Mouse (Mus musculus) embryonic facial prominence, embryonic 12.5 days (tissue): ENCODE results near the gene Krtap5-5. TPM values are rescaled to one million over a fixed set of nuclear protein-coding genes. Genes with fewer than 3 reads are reported as not detected.

Experiments used
- ATAC-seq: fragments of 200-750 bp; cut with Nextera tagmentation; 2 replicates; pipeline ENCODE4 v1.8.0; 2017; ENCODE audit not compliant: insufficient number of reproducible peaks, insufficient read depth, low FRiP score, low TSS enrichment
- H3K27ac ChIP-seq: fragments of 300-500 bp; sonication (generic); 2 replicates; pipeline ENCODE4 v1.5.1; 2016; ENCODE audit warnings: mild to moderate bottlenecking
- H3K27me3 ChIP-seq: fragments of 300-500 bp; sonication (generic); 2 replicates; pipeline ENCODE4 v1.6.1; 2016; ENCODE audit warnings: mild to moderate bottlenecking, moderate library complexity
- H3K36me3 ChIP-seq: fragments of 300-500 bp; sonication (generic); 2 replicates; pipeline ENCODE4 v1.6.1; 2016; ENCODE audit warnings: mild to moderate bottlenecking
- H3K4me1 ChIP-seq: fragments of 300-500 bp; sonication (generic); 2 replicates; pipeline ENCODE4 v1.6.1; 2016
- H3K4me2 ChIP-seq: fragments of 300-500 bp; sonication (generic); replicated peaks from 2 replicates; pipeline ENCODE4 v1.6.1; 2016; ENCODE audit warnings: mild to moderate bottlenecking, moderate library complexity
- H3K4me3 ChIP-seq: fragments of 300-500 bp; sonication (generic); 2 replicates; pipeline ENCODE4 v1.5.1; 2016; ENCODE audit warnings: mild to moderate bottlenecking
- H3K9ac ChIP-seq: fragments of 300-500 bp; sonication (generic); 2 replicates; pipeline ENCODE4 v1.6.1; 2016; ENCODE audit warnings: mild to moderate bottlenecking, moderate library complexity
- H3K9me3 ChIP-seq: fragments of 300-500 bp; sonication (generic); 2 replicates; pipeline ENCODE4 v1.6.1; 2016; ENCODE audit warnings: mild to moderate bottlenecking, moderate library complexity
- WGBS: fragments of 180-500 bp; shearing (Covaris S2); methylation state at CpG from one replicate; pipeline ENCODE4 v1.1.7; 2016; 5-methylcytosine and 5-hydroxymethylcytosine counted together
- polyA plus RNA-seq: library from polyadenylated mRNA; unstranded; fragments of >200 nt; fragmentation: Nextera tagmentation; extraction: Ambion mirVana; gene quantifications from 2 replicates; pipeline ENCODE4 v1.2.1, GENCODE M21; 2016

Krtap5-5 gene
- polyA plus RNA-seq, 1 experiment from 2014 or later, result not detected

DNA sequence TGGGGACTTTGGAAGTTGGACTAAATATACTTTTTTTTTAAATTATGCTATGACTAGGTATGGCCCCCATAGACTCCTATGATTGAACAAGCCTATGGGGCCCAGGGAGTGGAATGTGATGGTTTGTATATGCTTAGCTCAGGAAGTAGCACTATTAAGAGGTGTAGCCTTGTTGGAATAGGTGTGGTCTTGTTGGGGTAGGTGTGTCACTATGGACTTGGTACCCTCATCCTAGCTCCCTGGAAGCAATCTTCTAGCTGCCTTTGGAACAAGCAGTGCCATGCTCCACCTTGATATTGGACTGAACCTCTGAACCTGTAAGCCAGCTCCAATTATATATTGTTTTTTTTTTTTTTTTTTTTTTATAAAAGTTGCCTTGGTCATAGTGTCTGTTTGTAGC is 24.3 kb downstream of the Krtap5-5 start:
- Histone ChIP-seq H3K4me1 (no peaks in the 10 kb centered on the region), H3K27ac (no peak overlapping the region), H3K9me3 (no peaks in the 10 kb centered on the region), H3K9ac (no peak overlapping the region), H3K4me2 (no peak overlapping the region), H3K27me3 (peaks cover 4% of the 10 kb centered on the region; the same call in 1 of the 2 replicates), H3K4me3 (no peak overlapping the region), H3K36me3 (no peaks in the 10 kb centered on the region)
- ATAC-seq, result no peak

DNA sequence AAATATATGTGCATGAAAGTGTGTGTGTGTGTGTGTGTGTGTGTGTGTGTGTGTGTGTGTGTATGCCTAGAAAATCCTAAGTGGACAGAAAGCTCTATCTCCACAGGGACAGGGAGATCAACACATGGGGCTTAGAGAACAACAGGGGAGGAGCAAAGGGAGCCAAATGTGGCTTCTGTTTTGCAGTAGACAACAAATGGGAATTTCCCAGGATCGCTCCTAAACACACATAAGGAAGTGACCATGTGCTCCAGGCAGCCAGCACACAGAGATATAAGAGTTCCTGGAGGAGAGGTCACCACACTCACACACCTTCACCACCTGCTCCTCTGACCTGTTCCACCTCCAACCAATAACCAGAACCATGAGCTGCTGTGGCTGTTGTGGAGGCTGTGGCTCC is 28.7 kb downstream of the Krtap5-5 start, which contains the start of gene Krtap5-3:
TSS of gene Krtap5-3 (plus strand) at position 301 of the 400 bp plus-strand sequence.
- ATAC-seq, result no peak

GRCm38 (mm10) chr7:142198748-142199147 is 31.0 kb downstream of the Krtap5-5 start:
- no peak overlapping the region for H3K4me3 ChIP-seq
- ATAC-seq, result no peak
- 74% methylated on average over 2 of the region's 2 CpGs for WGBS

More for the DNA sequence above, 28.7 kb downstream of the Krtap5-5 start, which contains the start of gene Krtap5-3:
- WGBS, result 59% methylated on average over 1 of the region's 1 CpGs
- H3K4me2 ChIP-seq, result no peak within 1 kb of the TSS
- H3K27ac ChIP-seq, result no peak within 1 kb of the TSS
- no peaks in the 10 kb centered on the region for H3K36me3 ChIP-seq
- H3K4me1 ChIP-seq, result no peaks in the 10 kb centered on the region
- H3K9me3 ChIP-seq, result no peaks in the 10 kb centered on the region
- no peak within 1 kb of the TSS for H3K9ac ChIP-seq
- no peak within 1 kb of the TSS for H3K4me3 ChIP-seq
- peaks cover 4% of the 10 kb centered on the region; the same call in 1 of the 2 replicates for H3K27me3 ChIP-seq

DNA sequence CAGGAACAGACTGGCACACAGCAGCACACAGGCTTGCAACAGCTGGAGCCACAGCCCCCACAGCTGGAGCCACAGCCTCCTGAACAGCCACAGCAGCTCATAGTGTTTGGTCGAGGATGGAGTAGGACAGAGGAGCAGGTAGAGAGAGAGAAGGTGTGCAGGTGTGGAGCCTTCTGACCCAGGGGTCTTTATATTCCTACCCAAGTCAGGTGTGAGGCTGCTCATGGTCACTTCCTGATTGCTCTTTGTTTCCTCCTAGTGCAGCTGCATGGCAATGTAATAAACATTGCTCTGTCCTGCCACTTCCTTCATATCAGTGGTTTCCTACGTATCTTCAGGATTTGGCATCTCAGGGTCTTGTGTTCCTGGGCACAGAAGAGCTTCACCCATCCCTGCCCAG is 39.5 kb downstream of the Krtap5-5 start, which contains the start of gene Gm10153:
TSS of gene Gm10153 (minus strand) at position 101 of the 400 bp plus-strand sequence.
- WGBS, result 55% methylated on average over 2 of the region's 2 CpGs
- H3K4me1 ChIP-seq, result no peaks in the 10 kb centered on the region
- no peak within 1 kb of the TSS for H3K4me2 ChIP-seq
- H3K27ac ChIP-seq, result no peak within 1 kb of the TSS
- H3K9ac ChIP-seq, result no peak within 1 kb of the TSS
- no peak for ATAC-seq
- no peak within 1 kb of the TSS for H3K4me3 ChIP-seq
- 0 out of 2 replicates have a peak, but pooled peaks cover 4% of the 10 kb centered on the region for H3K27me3 ChIP-seq
- no peaks in the 10 kb centered on the region for H3K9me3 ChIP-seq
- H3K36me3 ChIP-seq, result no peaks in the 10 kb centered on the region

More at GRCm38 (mm10) chr7:142198748-142199147, 31.0 kb downstream of the Krtap5-5 start:
- H3K36me3 ChIP-seq, result no peaks in the 10 kb centered on the region
- H3K4me1 ChIP-seq, result no peaks in the 10 kb centered on the region
- no peaks in the 10 kb centered on the region for H3K9me3 ChIP-seq
- H3K4me2 ChIP-seq, result no peak overlapping the region
- H3K27ac ChIP-seq, result no peak overlapping the region
- no peak overlapping the region for H3K9ac ChIP-seq
- peaks cover 4% of the 10 kb centered on the region; the same call in 1 of the 2 replicates for H3K27me3 ChIP-seq

DNA sequence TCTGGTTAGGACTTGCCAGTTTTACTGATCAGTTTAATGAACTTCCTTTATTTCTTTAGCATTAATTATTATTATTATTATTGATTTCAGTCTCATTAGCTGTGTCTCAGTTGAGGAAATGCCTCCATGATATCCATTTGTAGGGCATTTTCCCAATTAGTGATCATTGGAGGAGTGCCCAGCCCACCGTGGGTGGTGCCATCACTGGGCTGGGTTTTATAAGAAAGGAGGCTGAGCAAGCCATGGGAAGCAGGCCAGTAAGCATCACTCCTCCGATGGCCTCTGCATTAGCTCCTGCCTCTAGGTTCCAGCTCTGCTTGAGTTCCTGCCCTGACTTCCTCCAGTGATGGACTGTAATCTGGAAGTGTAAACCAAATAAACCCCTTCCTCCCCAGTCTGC is 41.6 kb downstream of the Krtap5-5 start:
- Histone ChIP-seq H3K27ac (no peak overlapping the region), H3K9ac (no peak overlapping the region), H3K27me3 (0 out of 2 replicates have a peak, but pooled peaks cover 4% of the 10 kb centered on the region), H3K4me3 (no peak overlapping the region), H3K36me3 (no peaks in the 10 kb centered on the region), H3K4me1 (no peaks in the 10 kb centered on the region), H3K4me2 (no peak overlapping the region), H3K9me3 (no peaks in the 10 kb centered on the region)
- 76% methylated on average over 2 of the region's 2 CpGs for WGBS
- ATAC-seq, result no peak

- WGBS, result 67% methylated on average over 1 of the region's 1 CpGs
- no peak for ATAC-seq
Measured at GRCm38 (mm10) chr7:142181021-142181420, 48.8 kb downstream of the Krtap5-5 start.

More at GRCm38 (mm10) chr7:142181021-142181420, 48.8 kb downstream of the Krtap5-5 start:
- Histone ChIP-seq H3K36me3 (no peaks in the 10 kb centered on the region), H3K9ac (no peak overlapping the region), H3K9me3 (no peaks in the 10 kb centered on the region), H3K27me3 (no peaks in the 10 kb centered on the region), H3K4me3 (no peak overlapping the region), H3K27ac (no peak overlapping the region), H3K4me2 (no peak overlapping the region), H3K4me1 (no peaks in the 10 kb centered on the region)

Other genes with a start within 250 kb of the Krtap5-5 start
- gene Mob2, start 168.9 kb downstream of the Krtap5-5 start, polyA plus RNA-seq, result 56.8 and 60.8 TPM in 2 replicates
- gene Dusp8, start 134.1 kb downstream of the Krtap5-5 start, polyA plus RNA-seq, result 4.9 and 7.0 TPM in 2 replicates
- not detected in 2 replicates for gene Gm45618, start 109.2 kb downstream of the Krtap5-5 start, polyA plus RNA-seq
- gene Gm39115, start 93.9 kb downstream of the Krtap5-5 start, polyA plus RNA-seq, result not detected in 2 replicates
- gene Gm45337, start 85.4 kb downstream of the Krtap5-5 start, polyA plus RNA-seq, result not detected in 2 replicates
- gene Gm29735, start 72.9 kb downstream of the Krtap5-5 start, polyA plus RNA-seq, result not detected in 2 replicates
- gene Gm4553, start 64.2 kb downstream of the Krtap5-5 start, polyA plus RNA-seq, result not detected in 2 replicates
- gene Krtap5-2, start 54.0 kb downstream of the Krtap5-5 start, polyA plus RNA-seq, result not detected in 2 replicates
- not detected in 2 replicates for gene Gm10153, start 39.6 kb downstream of the Krtap5-5 start, polyA plus RNA-seq
- not detected in 2 replicates for gene Krtap5-3, start 28.6 kb downstream of the Krtap5-5 start, polyA plus RNA-seq
- gene Gm7579, start 18.1 kb downstream of the Krtap5-5 start, polyA plus RNA-seq, result not detected in 2 replicates
- gene Gm40460, start 11.1 kb upstream of the Krtap5-5 start, polyA plus RNA-seq, result not detected in 2 replicates
- not detected in 2 replicates for gene Gm2431, start 28.4 kb upstream of the Krtap5-5 start, polyA plus RNA-seq
- gene Gm4559, start 44.4 kb upstream of the Krtap5-5 start, polyA plus RNA-seq, result not detected in 2 replicates
- gene Krtap5-1, start 67.1 kb upstream of the Krtap5-5 start, polyA plus RNA-seq, result not detected in 2 replicates
- gene Krtap5-4, start 73.6 kb upstream of the Krtap5-5 start, polyA plus RNA-seq, result not detected in 2 replicates
- 2.3 and 2.9 TPM in 2 replicates for gene Ifitm10, start 143.8 kb upstream of the Krtap5-5 start, polyA plus RNA-seq
- 0.67 TPM in 1 of 2 replicates, not detected in the other for gene Gm49369, start 152.7 kb upstream of the Krtap5-5 start, polyA plus RNA-seq
- 208 and 210 TPM in 2 replicates for gene Ctsd, start 158.1 kb upstream of the Krtap5-5 start, polyA plus RNA-seq
- gene Syt8, start 204.9 kb upstream of the Krtap5-5 start, polyA plus RNA-seq, result 0.35 TPM in 1 of 2 replicates, not detected in the other
- 7.1 and 9.6 TPM in 2 replicates for gene Tnni2, start 211.8 kb upstream of the Krtap5-5 start, polyA plus RNA-seq
- 24.5 and 24.7 TPM in 2 replicates for gene Lsp1, start 230.8 kb upstream of the Krtap5-5 start, polyA plus RNA-seq